Mouse (Mus musculus) hindlimb bud, embryonic 11.5 days (tissue): ENCODE data around the gene Ube2m.
"Not testable (repeated sequence)": the region's sequence is repeated elsewhere in the genome, so short reads cannot be mapped to it uniquely, and the experiment has no call there.

Source experiments
- DNase-seq: peaks from one replicate; pipeline ENCODE4 v3.0.0-alpha.2; 2012; ENCODE audit warnings: low read depth, low spot score; ENCODE audit errors: extremely low spot score

Ube2m gene

DNA sequence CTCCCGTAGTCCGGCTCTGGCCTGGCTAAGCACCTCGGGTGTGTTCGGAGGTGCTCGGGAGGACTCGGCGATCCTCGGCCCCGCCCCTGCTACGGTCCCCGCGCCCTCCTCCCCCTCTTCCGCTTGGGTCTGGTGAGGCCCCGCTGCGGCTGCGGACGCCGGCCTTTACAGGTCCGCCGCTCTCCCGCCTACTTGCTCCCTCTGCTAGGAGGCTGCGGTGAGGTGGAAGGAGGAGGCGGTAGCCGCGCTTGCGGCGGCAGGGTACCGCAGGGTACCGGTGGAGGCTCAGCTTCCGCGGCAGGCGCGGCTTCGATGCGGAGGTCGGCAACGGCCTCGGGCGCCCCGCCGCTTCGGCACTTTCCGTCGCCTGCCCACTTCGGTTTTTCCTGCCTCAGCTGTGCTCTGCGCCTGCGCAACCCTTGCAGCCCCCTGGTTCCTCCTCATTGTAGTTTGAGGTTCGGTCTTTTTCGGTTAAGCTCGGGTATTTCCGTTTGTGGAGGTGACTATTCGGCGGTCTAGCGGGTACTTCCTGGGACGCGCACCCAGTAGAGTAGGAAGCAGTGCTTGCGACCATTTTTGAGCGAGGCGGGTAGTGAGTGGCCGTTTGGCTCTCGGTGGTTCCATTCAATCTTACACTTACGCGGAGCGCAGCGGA is at the start of gene Ube2m:
Gene Ube2m (minus strand): TSS at position 375 of the 655 bp plus-strand sequence.
- peak; percentile 99 for DNase-seq

GRCm38 (mm10) chr7:13072293-13072692 is 34.2 kb upstream of the Ube2m start:
- no peak for DNase-seq

GRCm38 (mm10) chr7:13063399-13063798 is 25.3 kb upstream of the Ube2m start:
- DNase-seq, result not testable (repeated sequence)

GRCm38 (mm10) chr7:13059536-13059935 is 21.5 kb upstream of the Ube2m start:
- no peak for DNase-seq

- DNase-seq, result no peak
Observed at GRCm38 (mm10) chr7:13056913-13057700, 19.0 kb upstream of the Ube2m start.

- peak; percentile 96 for DNase-seq
Observed at GRCm38 (mm10) chr7:13054287-13055010, 16.4 kb upstream of the Ube2m start, which contains the start of gene Mzf1. Mzf1 (minus strand) TSS chr7:13054764.

- no peak for DNase-seq
Observed at GRCm38 (mm10) chr7:13053961-13054286, 15.8 kb upstream of the Ube2m start.

GRCm38 (mm10) chr7:13053501-13053900 is 15.4 kb upstream of the Ube2m start:
- no peak for DNase-seq

DNA sequence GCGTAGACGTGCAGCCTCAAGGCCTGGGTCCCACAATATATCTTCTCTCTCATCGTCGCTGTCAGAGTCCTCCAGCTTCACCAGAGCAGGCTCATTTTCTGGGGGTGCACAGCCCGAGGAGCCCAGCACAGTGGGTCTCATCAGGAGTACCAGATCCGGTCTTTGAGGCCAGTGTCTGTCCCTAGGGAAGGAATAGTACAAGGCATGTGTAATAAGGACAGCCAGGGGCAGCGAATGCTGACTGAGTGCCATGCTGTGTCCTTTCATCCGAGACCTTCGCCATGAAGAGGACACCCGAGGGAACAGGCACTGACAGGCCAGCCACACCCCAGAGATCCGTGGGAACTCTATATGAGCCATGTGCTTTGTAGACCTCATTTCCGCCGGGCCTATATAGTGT is 14.9 kb upstream of the Ube2m start:
- no peak for DNase-seq

- no peak for DNase-seq
Observed at GRCm38 (mm10) chr7:13046084-13046483, 8.0 kb upstream of the Ube2m start.

- no peak for DNase-seq
Observed at GRCm38 (mm10) chr7:13044254-13044625, 6.2 kb upstream of the Ube2m start.

- DNase-seq, result no peak
Observed at GRCm38 (mm10) chr7:13043445-13044253, 5.6 kb upstream of the Ube2m start.

DNA sequence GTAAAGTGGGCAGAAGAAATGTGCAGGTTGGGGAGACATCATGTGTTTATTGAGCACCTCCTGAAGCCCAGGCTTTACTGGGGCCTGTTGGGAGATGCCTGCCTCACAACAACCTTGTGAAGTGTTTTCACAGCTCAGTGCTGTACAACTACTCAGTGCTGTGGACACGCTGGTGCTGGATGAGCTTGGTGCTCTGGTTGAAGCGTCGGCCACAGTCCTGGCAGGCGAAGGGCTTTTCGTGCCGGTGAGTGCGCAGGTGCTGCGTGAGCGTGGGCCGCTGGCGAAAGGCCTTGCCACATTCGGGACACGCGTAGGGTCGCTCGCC is 5.0 kb upstream of the Ube2m start:
- no peak for DNase-seq

DNA sequence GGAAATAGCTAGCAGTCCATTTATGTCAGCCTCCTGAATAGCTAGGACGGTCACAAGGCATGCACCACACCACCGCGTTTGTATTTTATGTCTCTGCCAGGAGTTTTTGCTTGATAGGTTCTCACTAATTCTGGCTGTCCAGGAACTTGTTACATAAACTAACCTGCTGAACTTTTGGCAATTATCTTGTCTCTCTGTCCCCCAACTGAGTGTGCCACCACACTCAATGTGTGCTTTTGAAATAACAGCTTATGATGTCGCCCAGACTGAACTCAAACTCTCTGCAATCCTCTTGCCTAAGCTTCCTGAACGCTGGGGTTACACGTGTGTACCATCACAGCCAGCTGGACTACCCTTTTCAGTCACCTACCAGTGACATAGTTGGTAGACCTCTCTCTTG is 4.4 kb upstream of the Ube2m start:
- no peak for DNase-seq

GRCm38 (mm10) chr7:13041256-13041655 is 3.2 kb upstream of the Ube2m start:
- no peak for DNase-seq

GRCm38 (mm10) chr7:13039181-13039580 is 1.1 kb upstream of the Ube2m start:
- DNase-seq, result no peak

GRCm38 (mm10) chr7:13038621-13039169 is 620 bp upstream of the Ube2m start:
- DNase-seq, result no peak

- no peak for DNase-seq
Observed at GRCm38 (mm10) chr7:13037366-13037765, 709 bp downstream of the Ube2m start.

DNA sequence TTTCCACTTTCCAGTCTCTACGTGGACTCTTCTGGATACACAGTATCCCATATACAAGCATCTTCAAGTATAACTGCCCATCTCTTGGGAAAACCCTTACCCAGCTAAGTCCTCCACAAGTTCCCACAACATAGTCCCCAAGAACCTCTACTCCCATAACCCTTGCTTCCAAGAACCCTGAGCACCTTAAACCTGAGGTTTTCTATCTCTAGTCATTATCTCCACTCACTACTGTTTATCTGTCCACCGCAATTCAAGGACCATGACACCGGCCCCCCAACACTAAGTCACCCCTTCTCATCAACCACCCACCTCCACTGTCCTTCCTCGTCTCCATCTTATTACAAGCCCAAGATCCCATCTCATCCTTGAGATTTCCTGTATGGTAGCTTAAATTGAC is 1.3 kb downstream of the Ube2m start:
- no peak for DNase-seq

DNA sequence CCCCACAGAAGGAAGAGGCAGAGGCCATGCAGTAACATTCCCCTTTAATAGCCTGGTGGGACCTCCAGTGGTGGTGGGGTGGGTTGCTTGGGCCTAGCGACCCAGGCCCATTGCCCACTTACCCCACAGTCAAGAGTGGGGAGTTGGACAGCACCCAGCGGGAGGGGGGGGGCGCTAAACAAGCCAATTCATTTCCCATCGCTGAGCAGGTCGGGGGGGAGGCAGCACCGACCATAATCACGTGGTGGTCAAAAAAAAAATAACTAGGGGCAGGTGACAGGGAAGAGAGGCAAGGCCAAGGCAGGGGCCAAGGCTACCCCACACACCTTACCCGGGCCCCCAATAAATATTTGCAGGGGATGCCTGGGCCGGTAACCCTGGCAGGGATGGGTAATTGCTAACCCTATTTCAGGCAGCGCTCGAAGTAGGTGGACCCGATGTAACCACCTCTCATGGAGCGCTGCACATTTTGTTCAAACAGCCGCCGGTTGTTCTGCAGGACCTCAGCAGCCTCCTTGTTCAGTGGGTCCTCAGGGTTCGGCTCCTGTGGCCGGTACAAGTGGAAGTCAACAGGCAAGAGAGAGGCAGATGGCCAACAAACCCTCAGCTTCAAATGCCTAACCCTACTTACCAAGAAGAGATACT is 2.7 kb downstream of the Ube2m start:
- DNase-seq, result no peak
